Mouse (Mus musculus) A20 (cell line): ENCODE measurements around the gene Tgfb3.
A peak's percentile ranks its signal among the peaks of the same experiment; 100 is the strongest.

Experiments used
- DNase-seq: peaks from one replicate; pipeline ENCODE4 v3.0.0-alpha.2; 2011; ENCODE audit warnings: low read depth, low spot score

The Tgfb3 gene

DNA sequence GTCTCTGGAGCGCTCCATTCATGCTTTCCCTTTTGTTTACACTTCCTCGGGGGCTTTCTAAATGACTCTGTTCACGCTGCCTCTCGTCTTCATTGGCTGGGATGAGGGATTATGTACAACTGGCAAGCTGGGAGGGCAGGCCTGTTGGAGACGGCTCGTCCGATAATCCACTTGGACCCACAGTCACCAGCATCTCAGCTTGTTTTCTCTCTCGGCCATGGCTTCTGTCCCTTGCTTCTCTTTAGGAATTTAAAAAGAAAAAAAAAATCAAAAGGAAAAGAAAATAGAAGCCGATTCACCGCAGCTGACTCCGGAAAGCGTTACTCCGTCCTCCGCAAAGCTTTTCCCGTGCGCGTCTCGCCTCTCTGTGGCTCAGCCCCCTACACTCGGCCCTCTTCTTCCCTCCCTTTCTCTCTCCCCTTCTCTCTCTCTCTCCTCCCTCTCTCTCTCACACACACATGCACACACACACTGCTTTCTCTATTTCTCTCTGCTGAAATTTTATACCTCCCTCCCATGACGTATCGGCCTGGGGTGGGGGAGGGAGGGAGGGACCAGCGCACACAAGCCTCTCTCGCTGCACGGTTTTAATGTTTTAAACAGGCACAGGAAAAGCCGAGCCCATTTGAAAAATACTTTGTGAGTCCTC is at the start of gene Tgfb3:
TSS of gene Tgfb3 (minus strand) at position 489 of the 649 bp plus-strand sequence.
- peak; percentile 60 for DNase-seq

DNA sequence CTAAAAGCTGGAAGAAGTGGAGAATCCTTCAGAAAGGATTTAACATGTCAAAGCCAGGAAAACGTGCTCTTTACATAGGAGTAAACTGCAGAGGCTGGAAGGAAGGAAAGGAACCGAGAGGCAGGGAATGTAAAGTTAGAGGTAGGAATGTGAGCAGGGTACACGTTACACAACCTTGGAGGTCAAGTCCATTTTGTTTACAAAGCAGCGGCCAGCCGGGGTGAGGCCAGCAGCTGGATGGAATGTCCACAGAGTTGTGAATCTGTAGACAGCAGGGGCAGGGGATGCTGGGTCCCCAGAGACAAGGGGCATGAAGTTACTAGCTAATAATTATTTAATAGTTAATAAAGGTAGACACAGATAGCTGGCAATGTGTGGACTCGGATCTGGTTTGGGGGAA is 49.3 kb upstream of the Tgfb3 start:
- DNase-seq = no peak

DNA sequence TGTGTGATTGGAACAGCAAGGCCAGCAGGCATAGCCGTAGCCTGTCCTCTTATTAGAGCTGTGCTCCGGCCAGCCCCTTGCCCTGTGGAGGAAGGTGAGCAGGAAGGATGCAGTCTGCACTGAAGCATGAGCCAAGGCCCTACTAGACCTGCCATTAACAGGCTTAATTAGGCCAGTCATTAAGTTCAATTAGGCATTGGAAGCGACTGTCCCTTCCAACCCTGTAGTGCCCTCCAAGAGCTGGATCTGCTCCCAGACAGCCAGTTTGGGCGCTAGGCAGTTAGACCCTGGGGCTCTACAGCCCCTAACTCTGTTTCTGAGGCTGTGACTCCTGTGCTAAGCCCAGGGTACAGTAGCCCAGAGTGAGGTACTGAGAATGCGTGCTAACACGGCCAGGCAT is 45.2 kb upstream of the Tgfb3 start:
- DNase-seq = no peak

DNA sequence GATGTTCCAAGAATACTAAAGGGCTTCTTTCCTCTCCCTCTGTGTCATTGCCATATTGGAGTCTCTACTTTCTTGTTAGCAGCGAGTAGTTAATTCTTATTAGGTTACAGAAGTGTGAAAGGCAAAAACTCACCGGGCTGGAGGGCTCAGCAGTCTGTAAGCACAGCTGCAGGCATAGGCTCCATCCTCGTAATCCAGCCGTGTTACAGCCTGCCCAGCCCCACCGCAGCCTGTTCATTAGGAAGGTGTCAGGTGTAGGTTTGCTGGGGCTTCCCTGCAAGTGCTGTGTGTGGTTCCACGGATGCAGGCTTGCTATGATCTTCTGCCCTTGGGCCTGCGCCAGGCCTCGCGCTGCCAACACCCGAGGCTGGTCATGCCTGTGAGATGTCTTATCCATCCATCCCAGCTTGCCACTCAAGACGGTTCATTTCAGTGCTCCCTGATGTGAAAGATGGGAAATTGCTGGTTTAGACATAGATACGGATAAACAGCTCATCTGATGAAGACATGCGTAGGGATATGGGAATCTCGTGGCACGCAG is 37.5 kb upstream of the Tgfb3 start:
- no peak for DNase-seq

DNA sequence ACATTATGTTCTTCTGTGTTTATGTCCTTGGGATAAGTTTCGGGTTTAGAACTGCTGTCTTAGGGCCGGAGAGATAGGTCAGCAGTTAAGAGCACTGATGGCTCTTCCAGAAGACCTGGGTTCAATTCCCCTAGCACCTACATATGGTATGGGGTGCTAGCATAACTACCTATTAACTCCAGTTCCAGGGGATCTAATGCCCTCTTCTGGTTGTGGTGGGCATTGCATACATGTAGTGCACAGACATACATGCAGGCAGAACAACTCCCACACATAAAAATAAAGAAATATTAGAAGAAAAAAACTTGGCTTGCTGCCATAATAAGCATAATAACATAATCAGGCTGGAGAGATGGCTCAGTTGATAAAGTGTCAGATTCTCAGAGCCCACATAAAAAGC is 31.8 kb upstream of the Tgfb3 start:
- DNase-seq = peak; percentile 56

DNA sequence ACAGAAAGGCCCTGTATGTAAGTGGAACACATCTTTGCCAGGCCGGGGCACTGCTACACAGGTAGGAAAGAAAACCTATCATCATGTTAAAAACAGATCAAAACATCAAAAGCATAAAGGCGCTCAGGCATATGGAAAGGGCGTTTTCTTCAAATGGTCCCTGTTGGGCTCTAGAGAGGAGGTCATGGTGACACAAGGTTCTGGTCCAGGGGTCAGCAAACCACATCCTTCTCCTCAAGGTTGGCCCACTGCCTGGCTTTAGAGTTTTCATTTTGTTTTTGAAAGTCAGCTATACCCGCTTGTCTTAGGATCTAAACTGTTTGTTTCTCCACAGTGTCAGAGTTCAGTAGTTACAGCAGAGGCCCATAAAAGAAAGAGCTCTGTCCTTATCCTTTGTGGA is 30.7 kb upstream of the Tgfb3 start:
- DNase-seq = no peak

DNA sequence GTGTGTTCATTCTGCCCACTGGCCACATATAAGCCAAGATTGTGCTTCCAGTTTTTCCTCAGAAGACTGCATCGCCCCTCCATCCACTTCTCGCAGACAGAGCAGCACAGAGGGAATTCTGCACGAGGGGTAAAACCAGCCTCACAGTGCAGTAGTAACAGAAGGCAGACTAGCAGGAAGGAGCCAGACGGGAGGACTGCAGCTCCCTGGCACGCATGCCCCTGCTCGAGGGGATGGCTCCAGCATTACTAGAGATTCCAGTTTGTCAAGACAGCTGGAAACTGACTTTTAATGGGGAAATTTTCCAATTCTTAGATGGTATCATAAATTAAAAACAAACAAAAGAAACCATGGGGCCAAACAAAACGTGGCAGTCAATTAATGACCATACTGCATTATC is 28.8 kb upstream of the Tgfb3 start:
- DNase-seq = no peak

DNA sequence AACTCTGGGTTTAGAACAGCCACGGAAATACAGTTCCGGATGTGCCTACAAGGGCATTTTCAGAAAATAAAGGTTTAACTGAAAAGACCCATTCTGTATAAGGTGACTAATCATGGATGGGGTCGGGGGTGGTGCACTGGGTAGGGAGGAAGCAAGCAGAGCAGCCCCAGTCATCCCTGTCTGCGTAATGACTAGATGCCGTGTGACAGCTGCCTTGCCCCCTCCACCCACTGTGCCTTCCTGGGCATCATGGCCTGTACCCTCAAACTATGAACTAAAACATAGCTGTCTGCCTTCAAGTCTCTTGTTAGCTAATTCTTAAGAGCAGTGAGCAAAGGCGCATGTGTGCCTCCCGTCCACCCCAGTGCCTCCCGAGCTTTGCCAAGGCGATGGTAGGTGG is 27.2 kb upstream of the Tgfb3 start:
- no peak for DNase-seq

DNA sequence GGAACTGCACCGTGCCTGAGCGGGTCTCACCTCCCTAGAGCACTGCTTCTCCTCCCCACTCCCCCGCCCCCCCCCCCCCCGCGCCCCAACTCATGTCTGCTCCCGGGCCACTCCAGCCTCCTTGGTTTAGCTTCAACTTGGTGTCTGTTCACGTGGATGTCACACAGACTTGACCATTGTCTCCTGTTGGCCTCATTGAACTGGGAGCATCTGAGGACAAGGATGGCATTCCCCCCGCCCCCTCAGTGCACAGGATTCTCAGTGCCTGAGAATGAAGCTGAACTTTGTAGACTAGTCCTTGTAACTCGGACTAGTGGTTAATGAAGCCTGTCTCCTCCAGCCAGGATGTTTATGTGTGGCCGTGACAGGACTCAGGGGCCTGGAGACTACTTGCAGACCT is 26.7 kb upstream of the Tgfb3 start:
- no peak for DNase-seq

DNA sequence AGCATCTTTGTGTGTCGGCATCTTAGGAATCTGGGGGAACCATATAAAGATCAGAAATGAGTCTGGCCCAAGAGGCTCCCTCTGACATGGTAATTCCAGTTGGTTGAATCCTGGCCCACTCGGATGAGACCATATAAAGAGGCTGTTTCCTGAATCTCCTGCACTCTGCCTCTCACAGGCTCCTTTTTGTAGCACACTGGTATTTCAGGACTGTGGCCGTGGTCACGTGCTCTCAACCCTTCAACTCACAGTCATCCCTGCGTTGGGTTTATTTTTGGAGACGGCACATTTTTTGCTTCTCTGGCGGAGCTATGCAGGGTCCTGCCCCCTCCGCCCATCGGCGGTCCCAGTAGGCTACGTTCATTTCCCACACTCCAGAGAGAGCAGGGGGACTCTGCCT is 25.5 kb upstream of the Tgfb3 start:
- DNase-seq = no peak

DNA sequence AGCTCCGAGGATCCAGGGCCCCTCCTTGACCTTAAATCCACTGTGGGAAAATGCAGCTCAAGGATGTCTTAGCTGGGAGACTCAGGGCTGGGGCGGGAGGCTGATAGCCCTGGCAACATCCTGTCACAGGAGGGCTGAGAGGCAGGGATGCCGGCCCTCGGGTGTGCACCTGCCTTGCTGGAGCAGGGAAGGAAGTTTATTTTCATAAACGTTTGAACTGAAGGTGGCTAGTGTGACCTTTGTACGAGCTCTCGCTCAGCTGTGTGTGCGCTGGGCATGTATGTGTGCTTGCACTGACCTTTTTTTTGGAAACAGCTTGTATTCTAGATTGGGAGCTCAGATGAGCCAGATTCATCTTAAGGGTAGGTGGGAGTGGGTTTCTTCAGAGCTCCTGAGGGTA is 25.0 kb upstream of the Tgfb3 start:
- no peak for DNase-seq

DNA sequence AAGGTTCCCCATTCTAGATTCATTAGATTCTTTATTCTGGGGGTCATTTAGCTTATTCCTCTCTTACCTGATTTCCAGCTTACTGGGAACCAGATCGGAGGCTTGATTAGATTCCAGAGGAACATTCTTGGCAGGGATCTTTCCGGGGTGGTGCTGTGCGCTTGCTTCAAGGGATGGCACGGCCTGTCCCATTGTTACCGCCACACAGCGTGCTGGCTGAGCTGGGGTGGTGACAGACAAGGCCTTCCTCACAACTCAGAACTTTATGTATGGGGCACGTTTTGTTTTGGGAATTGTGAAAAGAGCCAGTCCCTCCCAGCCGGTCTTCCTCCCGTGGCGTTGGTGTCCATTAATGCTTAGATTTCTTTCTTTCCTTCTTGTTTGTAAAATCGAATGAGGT is 24.6 kb upstream of the Tgfb3 start:
- no peak for DNase-seq

DNA sequence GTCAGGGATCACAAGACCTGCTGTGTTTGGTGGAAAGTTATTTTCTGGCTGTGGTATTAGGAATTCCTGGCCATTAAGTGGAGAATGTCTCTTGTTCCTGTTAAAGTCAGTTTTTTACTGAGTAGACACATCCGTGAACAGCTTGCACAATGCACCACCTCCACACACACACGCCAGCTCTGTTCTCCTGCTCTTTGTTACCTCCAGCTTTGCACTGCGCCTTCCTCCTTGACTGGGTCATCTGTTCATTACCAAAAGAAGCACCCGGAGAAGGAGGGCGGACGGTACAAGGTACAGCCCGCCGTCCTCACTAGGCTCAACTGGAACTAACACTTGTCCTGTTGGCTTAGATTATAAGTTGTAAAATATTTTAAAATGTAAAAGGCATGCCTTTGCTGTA is 23.8 kb upstream of the Tgfb3 start:
- DNase-seq = no peak

DNA sequence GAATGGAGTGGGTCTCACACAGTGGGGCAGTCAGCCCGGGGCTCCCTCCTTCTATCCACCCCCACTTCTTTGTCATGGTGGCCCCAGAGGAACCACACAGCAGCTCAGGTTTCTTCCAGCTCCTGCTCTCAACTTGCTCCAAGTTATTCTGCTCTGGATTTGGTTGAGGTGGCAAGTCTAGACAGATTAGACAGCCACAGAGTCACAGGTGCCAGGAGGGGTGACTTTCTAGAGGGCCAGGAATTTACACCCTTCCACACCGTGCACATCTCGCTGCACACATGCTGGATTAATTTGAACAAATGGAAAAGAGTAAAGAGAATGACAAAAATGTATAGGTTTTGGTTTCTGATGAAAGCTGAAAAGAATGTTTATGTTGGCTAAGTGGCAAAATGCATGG is 21.9 kb upstream of the Tgfb3 start:
- no peak for DNase-seq

DNA sequence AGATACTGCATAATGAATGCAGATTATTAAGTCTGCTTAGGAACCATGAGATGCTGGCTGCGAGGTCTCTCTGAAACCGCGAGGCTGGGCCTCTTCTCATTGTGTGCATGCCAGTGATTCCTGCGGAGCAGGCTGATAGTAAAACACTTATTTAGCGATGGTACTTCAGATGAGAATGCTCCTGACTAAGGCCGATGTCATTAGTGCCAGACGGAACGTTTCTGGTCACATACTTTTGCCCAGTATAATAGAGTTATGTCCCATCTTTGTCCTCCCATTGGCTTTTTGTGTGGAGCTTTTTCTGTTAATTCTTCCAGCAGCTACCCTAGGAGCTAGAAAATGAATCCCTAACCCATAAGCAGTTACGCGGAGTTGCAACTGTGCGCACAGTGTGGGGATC is 18.9 kb upstream of the Tgfb3 start:
- DNase-seq = no peak

DNA sequence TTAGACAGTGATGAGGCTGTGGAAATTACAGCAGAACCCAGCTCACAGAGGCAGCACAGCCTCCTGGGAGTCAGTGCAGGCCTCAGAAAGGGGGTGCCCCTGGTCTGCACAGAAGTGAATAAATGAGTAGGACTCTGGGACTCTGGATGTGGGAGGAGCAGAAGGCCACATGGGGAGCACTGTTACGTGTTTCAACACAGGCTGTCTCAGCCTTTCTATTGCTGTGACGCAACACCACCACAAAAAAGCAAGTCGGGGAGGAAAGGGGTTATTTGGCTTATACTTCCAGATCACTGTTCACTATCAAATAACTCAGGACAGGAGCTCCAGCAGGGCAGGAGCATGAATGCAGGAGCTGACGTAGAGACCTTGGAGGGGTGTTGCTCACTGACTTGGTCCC is 17.0 kb upstream of the Tgfb3 start:
- DNase-seq = no peak

DNA sequence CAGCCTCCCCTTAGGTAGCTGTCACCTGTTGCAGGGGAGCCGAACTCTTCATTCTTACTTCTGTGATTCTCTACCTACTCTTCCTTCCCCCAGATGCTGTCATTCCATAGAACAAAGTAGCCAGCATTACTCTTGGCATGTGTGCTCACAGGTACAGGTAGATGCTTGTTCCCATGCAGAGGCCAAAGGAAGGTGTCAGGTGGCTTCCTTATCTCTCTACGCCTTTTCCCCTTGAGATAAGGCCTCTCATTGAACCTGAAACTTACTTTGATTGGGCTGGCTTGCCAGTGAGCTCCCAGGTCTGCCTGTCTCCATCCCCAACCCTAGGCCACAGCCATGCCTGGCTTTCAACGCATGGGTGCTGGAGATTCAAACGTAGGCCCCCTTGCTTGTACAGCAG is 15.2 kb upstream of the Tgfb3 start:
- no peak for DNase-seq

DNA sequence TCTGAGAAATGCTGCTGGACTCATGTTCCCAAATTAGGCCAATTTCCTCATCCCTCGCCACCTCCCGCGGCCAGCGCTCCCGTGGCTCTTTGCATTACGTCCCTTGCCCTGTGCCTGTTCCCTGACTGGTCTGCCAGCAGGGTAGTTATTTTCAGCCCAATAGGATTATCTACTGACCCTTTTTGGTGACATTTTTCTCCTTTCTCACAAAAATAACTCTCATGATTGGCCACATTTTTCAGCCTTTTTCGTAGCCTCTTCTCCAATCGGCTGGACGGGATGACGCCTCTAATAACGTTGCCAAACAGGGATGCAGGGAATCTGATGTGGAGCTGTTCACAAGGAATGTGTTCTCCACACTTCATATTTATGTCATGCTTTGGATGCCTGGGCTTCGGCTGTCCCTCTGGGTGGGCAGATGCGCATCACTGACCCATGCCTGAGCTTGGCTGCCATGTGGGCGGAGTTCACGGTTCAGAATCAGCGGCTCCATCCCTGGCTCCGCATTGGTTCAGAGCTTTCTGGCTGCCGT is 12.8 kb upstream of the Tgfb3 start:
- no peak for DNase-seq

DNA sequence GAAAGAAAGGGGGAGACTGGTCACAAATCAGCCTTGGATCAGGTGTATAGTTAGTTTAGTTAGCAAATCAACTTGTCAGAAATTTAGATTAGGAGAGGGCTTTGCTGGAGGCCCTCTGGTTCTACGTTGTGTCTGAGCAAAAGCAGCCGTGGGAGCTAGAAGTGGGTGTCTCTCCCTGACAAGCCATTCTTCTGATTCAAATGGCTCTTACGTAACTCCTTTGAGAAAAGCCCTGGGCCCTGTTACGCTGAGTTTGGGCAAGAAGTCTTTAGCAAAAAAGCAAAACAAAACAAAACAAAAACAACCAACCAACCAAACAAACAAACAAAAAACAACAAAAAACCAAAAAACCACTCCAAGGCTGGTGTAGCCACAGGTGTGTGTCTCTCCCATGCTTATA is 11.9 kb upstream of the Tgfb3 start:
- no peak for DNase-seq

DNA sequence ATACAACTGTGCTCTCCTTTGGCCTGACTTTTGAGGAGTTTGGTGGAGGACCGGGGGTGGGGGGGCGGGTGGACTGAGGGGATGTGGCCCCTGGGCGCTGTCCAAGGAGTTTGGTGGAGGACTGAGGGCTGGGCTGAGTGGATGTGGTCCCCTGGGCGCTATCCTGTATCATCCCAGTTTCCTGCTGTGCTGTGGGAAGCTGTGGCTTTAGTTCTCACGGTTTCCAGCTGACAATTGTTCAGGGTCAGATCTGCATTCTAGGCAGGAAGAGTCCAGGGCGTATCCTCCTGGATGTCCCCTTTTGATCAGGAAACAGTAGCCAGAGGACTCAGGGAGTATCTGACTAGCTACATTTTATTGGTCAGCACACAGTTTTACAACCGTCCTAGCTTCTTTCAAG is 9.2 kb upstream of the Tgfb3 start:
- no peak for DNase-seq

DNA sequence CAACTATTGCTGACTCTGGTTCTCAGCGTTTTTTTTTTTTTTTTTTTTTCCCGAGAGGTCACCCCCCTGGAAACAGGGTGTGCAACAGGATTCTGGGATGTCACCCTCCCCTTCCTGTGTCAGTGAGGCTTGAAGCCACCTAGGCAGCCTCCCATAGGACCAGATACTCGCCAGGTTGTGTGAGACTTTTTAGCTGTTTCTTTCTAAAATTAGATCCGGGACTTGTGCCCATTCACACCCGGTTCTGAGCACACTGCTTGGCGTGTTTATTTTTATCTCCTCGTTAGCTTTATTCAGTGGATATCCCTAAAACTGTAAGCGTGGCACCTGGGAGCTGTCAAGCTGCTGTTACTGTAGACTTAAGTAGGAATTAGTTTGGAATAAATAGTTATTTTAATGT is 7.7 kb upstream of the Tgfb3 start:
- no peak for DNase-seq

DNA sequence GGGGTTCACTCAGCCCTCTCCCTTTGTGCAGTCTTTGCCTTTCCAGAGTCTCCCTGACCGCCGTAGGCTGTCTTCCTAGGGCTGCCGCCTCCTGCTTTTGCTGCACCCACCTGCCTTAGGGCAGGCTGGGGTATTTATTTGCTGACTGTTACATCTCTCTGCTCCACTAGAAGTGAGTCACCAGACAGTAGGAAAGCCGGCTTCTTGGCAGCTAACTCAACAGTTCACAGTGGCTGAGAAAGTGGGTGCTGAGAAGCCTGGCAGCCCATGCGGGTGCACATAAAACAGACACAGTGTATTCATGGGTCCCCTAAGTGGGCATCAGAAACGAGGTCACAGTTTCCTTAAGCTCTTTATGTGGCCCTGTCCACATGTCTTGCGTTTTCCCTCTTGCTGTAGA is 7.0 kb upstream of the Tgfb3 start:
- DNase-seq = no peak

DNA sequence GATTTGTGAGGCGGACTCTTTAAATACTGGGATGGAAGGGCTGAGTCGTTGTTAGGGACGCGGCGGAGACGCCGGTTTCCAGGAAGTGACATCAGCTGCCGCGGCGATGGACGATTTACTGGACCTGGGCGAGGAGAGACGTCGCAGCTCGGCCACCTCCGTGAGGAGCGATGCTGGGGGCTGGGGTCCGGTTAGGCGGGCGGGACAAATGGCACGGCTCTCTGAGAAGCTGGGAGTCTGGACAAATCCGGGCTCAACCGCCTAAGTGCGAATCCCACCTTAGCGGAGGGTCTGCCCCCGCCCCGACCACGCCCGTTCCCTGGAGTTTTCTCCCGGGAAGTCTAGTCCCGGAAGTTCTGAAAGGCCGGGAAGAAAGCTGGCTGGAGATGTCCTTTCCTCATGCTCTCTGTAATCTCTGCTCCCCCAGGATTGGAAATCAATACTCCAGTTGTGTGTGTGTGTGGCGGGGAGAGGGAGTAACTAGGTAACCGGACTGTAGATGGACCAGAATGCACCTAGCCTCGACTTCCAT is 3.7 kb upstream of the Tgfb3 start, which contains the start of gene Ift43:
TSS of gene Ift43 (plus strand) at position 61 of the 532 bp plus-strand sequence.
- no peak for DNase-seq
